Comparison of ENCODE assay signal across 19 mouse cellular contexts in the genomic region with DNA sequence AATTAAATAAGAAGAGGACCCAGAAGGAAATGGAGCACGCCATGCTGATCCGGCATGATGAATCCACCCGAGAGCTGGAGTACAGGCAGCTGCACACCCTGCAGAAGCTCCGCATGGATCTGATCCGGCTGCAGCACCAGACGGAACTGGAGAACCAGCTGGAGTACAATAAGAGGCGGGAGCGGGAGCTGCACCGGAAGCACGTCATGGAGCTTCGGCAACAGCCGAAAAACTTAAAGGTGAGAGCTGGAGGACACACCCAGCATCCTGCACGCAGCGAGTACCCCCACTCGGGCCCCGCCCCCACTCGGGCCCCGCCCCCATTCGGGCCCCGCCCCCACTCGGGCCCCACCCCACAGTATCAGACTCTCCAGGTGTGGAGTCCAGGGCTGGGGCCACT.
"Had no signal": no experiment of that assay in that cellular context is flagged by ENCODE, and none has a peak within 500 bp of the region (broad histone marks: within the 10 kb centered on the region; RNA-seq: fewer than 3 reads in every experiment).

No protein-coding gene starts in this region.

- H3K27ac ChIP-seq: kidney, postnatal 0 days; layer of hippocampus, adult 2 months; limb, embryonic 10.5 days; limb, embryonic 13.5 days; liver, embryonic 12.5 days; liver, embryonic 15.5 days; lung, embryonic 15.5 days; midbrain, embryonic 10.5 days; midbrain, embryonic 13.5 days; stomach, postnatal 0 days had no signal

- H3K9me3 ChIP-seq: limb, embryonic 10.5 days; liver, embryonic 15.5 days; lung, embryonic 15.5 days; megakaryocyte, embryonic 14.5 days had no signal

- H3K4me2 ChIP-seq: limb, embryonic 13.5 days; liver, embryonic 12.5 days; liver, embryonic 15.5 days; lung, embryonic 15.5 days; midbrain, embryonic 13.5 days had no signal

- DNase-seq: kidney, postnatal 25 days; layer of hippocampus, adult 9-11 months; liver; lung, adult 18-20 months; lung, postnatal 10 days; lung, postnatal 36 days; thymus, adult 2 months; thymus, postnatal 36 days had no signal

- H3K4me1 ChIP-seq: limb, embryonic 10.5 days; limb, embryonic 13.5 days; liver, embryonic 12.5 days; liver, embryonic 15.5 days; lung, embryonic 15.5 days; midbrain, embryonic 13.5 days had no signal

- H3K27me3 ChIP-seq: limb, embryonic 13.5 days; liver, embryonic 12.5 days; liver, embryonic 15.5 days; lung, embryonic 15.5 days; megakaryocyte, embryonic 14.5 days; midbrain, embryonic 13.5 days had no signal

- H3K9ac ChIP-seq: limb, embryonic 13.5 days; liver, embryonic 12.5 days; liver, embryonic 15.5 days; lung, embryonic 15.5 days; midbrain, embryonic 13.5 days had no signal

- H3K4me3 ChIP-seq: layer of hippocampus, adult 2 months; limb, embryonic 10.5 days; limb, embryonic 13.5 days; liver, embryonic 12.5 days; liver, embryonic 15.5 days; lung, embryonic 15.5 days; megakaryocyte, embryonic 14.5 days; midbrain, embryonic 10.5 days; midbrain, embryonic 13.5 days had no signal

- ATAC-seq: liver, embryonic 12.5 days; midbrain, embryonic 13.5 days had no signal
